Mouse (Mus musculus): ENCODE measurements around the gene Folr1. TPM values are rescaled to one million over a fixed set of nuclear protein-coding genes. Genes with fewer than 3 reads are reported as not detected.

Gene Folr1
- polyA plus RNA-seq, 1 experiment from 2014 or later = 3.2 TPM

DNA sequence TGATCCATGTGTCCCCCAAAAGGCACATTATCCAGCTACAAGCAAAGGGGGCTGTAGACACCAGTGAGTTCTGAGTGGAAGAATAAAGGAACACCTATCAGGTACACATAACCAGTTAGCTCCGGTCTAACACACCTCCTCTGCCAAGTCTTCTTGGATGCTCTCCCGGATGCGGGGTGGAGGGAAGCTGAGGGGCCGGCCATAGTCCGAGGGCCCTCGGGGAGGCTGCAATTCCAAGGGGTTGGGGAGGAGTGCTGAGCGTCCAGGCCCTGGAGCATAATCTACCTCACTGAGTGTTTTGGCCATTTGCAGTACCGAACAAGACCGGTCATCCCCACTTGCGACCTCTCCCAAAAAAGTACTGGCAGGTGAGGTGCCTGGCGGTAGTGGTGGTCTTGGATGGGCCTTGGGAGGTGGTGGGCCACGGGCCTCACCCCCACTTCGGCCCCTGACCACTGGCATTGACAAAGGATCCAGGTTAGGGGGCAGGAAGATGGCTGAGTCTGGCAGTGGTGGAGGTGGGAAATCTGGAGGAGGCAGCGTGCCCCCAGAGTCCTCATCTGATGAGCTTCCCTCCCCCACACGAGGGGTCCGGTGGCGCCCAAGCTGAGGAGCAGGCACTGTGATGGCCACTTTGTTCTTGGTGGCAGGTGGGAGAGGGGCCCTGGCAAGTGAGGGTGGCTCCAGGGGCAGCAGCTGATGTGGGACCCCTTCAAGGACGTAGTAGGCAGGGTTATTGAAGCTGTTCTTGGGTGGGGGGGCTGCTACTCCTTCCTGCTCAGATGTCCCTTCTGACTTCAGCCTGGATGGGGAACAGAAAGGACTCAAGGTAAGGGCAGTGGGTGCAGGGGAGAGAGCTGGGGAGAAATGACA, 46.6 kb downstream of the Folr1 start:
- no peak overlapping the region for H3K4me2 ChIP-seq (replicated peaks; ENCODE audit: low read depth)
- ATAC-seq (ENCODE audit: low FRiP score, low TSS enrichment) = no peak
- H3K4me3 ChIP-seq (ENCODE audit: low read depth, low read length) = no peak overlapping the region
- 81% methylated on average over 18 of the region's 18 CpGs for WGBS
- no peaks in the 10 kb centered on the region for H3K9me3 ChIP-seq (ENCODE audit: control insufficient read depth, low read length)
- DNase-seq (ENCODE audit: low spot score) = peak; percentile 34
- H3K36me3 ChIP-seq (ENCODE audit: control insufficient read depth, insufficient read depth, low read length) = peaks cover 31% of the 10 kb centered on the region
- no peak overlapping the region for H3K9ac ChIP-seq (ENCODE audit: low read length)
- no peak overlapping the region for H3K27ac ChIP-seq (replicated peaks)
- TF ChIP-seq EP300 (optimal IDR thresholded peaks at IDR 0.05) (no peak), CTCF (IDR thresholded peaks at IDR 0.05; ENCODE audit: low read depth) (no peak)
- H3K27me3 ChIP-seq (ENCODE audit: control insufficient read depth, insufficient read depth, low read length) = peaks cover 16% of the 10 kb centered on the region
- peaks cover 7% of the 10 kb centered on the region; the same call in 1 of the 2 replicates for H3K4me1 ChIP-seq (replicated peaks; ENCODE audit: control insufficient read depth, insufficient read depth)

- Histone ChIP-seq H3K9me3 (ENCODE audit: control insufficient read depth, low read length) (no peaks in the 10 kb centered on the region), H3K36me3 (ENCODE audit: control insufficient read depth, insufficient read depth, low read length) (peaks cover 22% of the 10 kb centered on the region), H3K4me1 (replicated peaks; ENCODE audit: control insufficient read depth, insufficient read depth) (peaks cover 11% of the 10 kb centered on the region; the same call in 1 of the 2 replicates), H3K27me3 (ENCODE audit: control insufficient read depth, insufficient read depth, low read length) (peaks cover 20% of the 10 kb centered on the region), H3K4me3 (ENCODE audit: low read depth, low read length) (no peak overlapping the region), H3K27ac (replicated peaks) (no peak overlapping the region), H3K4me2 (replicated peaks; ENCODE audit: low read depth) (no peak overlapping the region), H3K9ac (ENCODE audit: low read length) (no peak overlapping the region)
- 60% methylated on average over 32 of the region's 32 CpGs for WGBS
- 0 out of 2 replicates have a peak, but pooled peaks have one; percentile 13 for ATAC-seq (ENCODE audit: low FRiP score, low TSS enrichment)
- TF ChIP-seq CTCF (IDR thresholded peaks at IDR 0.05; ENCODE audit: low read depth) = peak; percentile 72
- no peak for TF ChIP-seq EP300 (optimal IDR thresholded peaks at IDR 0.05)
- peak; percentile 66 for DNase-seq (ENCODE audit: low spot score)
These were observed 47.5 kb downstream of the Folr1 start for GRCm38 (mm10) chr7:101822836-101823757.

- 1% methylated on average over 59 of the region's 71 CpGs for WGBS
- Histone ChIP-seq H3K36me3 (ENCODE audit: control insufficient read depth, insufficient read depth, low read length) (peaks cover 14% of the 10 kb centered on the region), H3K4me1 (replicated peaks; ENCODE audit: control insufficient read depth, insufficient read depth) (peaks cover 11% of the 10 kb centered on the region; the same call in 1 of the 2 replicates), H3K4me2 (replicated peaks; ENCODE audit: low read depth) (peak overlapping the region; percentile 80), H3K9me3 (ENCODE audit: control insufficient read depth, low read length) (no peaks in the 10 kb centered on the region), H3K27ac (replicated peaks) (peak overlapping the region; percentile 78), H3K27me3 (ENCODE audit: control insufficient read depth, insufficient read depth, low read length) (peaks cover 20% of the 10 kb centered on the region), H3K9ac (ENCODE audit: low read length) (peak overlapping the region; percentile 59), H3K4me3 (ENCODE audit: low read depth, low read length) (peak overlapping the region; percentile 41)
- peak; percentile 87 for DNase-seq (ENCODE audit: low spot score)
- peak; percentile 78 for ATAC-seq (ENCODE audit: low FRiP score, low TSS enrichment)
- TF ChIP-seq CTCF (IDR thresholded peaks at IDR 0.05; ENCODE audit: low read depth) (no peak), EP300 (optimal IDR thresholded peaks at IDR 0.05) (no peak)
These were observed 48.8 kb downstream of the Folr1 start for GRCm38 (mm10) chr7:101821571-101822501.

- peaks cover 11% of the 10 kb centered on the region; the same call in 1 of the 2 replicates for H3K4me1 ChIP-seq (replicated peaks; ENCODE audit: control insufficient read depth, insufficient read depth)
These were observed 50.1 kb downstream of the Folr1 start for GRCm38 (mm10) chr7:101820295-101821030.

More at GRCm38 (mm10) chr7:101820295-101821030, 50.1 kb downstream of the Folr1 start:
- H3K4me3 ChIP-seq (ENCODE audit: low read depth, low read length) = peak overlapping the region; percentile 33
- no peak overlapping the region for H3K9ac ChIP-seq (ENCODE audit: low read length)
- peak; percentile 37 for DNase-seq (ENCODE audit: low spot score)
- ATAC-seq (ENCODE audit: low FRiP score, low TSS enrichment) = no peak
- no peak overlapping the region for H3K27ac ChIP-seq (replicated peaks)
- TF ChIP-seq EP300 (optimal IDR thresholded peaks at IDR 0.05) (no peak), CTCF (IDR thresholded peaks at IDR 0.05; ENCODE audit: low read depth) (no peak)
- peak overlapping the region; percentile 80 for H3K4me2 ChIP-seq (replicated peaks; ENCODE audit: low read depth)
- H3K9me3 ChIP-seq (ENCODE audit: control insufficient read depth, low read length) = no peaks in the 10 kb centered on the region
- peaks cover 6% of the 10 kb centered on the region; the same call in 1 of the 2 replicates for H3K36me3 ChIP-seq (ENCODE audit: control insufficient read depth, insufficient read depth, low read length)
- peaks cover 20% of the 10 kb centered on the region for H3K27me3 ChIP-seq (ENCODE audit: control insufficient read depth, insufficient read depth, low read length)
- 5% methylated on average over 35 of the region's 35 CpGs for WGBS

Measured in stomach, postnatal 0 days (tissue).